Mouse (Mus musculus): ENCODE results near the gene Prr11. TPM values are rescaled to one million over a fixed set of nuclear protein-coding genes. Genes with fewer than 3 reads are reported as not detected.
"Not testable (repeated sequence)": the region's sequence is repeated elsewhere in the genome, so short reads cannot be mapped to it uniquely, and the experiment has no call there.

Gene Prr11
- total RNA-seq, 2 experiments from 2014 or later, result 1.3 to 1.5 TPM

DNA sequence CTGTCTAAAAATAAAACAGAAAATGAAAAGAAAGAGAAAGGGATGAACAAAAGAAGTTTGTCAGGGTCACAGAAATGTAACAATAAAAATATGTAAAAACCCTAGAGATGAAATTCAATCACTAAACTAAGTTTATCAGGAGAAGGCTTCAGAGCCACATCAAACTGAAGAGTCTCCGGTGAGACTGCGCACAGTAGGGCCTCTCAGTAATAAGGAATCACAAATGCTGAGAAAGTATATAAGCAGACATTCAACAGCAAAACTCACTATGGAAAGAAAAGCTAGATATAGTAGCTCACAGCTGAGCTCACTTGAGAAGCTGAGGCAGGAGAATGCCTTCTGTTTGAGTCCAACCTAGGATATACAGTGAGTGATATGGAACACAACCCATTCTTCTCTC is 48.1 kb downstream of the Prr11 start:
- no peak for DNase-seq (ENCODE audit: extremely low spot score in 1 of 2, low spot score in 2 of 2)
- intact Hi-C loops (cut with DNase I), result no loop called here

GRCm38 (mm10) chr11:87056286-87056685 is 52.2 kb downstream of the Prr11 start:
- DNase-seq (ENCODE audit: extremely low spot score in 1 of 2, low spot score in 2 of 2), result no peak
- intact Hi-C loops (cut with DNase I), result no loop called here

DNA sequence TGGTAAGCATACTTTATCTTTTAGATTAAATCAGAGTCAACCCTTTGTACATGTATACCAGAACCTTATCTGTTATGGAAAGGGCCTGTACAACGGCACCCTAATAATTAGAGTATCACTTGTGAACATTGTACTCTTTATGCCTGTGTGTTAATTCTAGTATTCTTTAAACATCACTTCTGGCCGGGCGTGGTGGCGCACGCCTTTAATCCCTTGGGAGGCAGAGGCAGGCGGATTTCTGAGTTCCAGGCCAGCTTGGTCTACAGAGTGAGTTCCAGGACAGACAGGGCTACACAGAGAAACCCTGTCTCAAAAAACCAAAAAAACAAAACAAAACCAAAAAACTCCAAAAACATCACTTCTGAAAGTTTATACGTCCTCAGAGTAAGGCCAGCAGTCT is 59.6 kb downstream of the Prr11 start:
- intact Hi-C loops (cut with DNase I), result loop anchor here (10.0 kb wide), 1 partner anchor 344 kb away; no protein-coding TSS in a partner anchor
- not testable (repeated sequence) for DNase-seq (ENCODE audit: extremely low spot score in 1 of 2, low spot score in 2 of 2)

GRCm38 (mm10) chr11:87046968-87047367 is 61.5 kb downstream of the Prr11 start:
- DNase-seq (ENCODE audit: extremely low spot score in 1 of 2, low spot score in 2 of 2), result no peak
- intact Hi-C loops (cut with DNase I), result loop anchor here (10.0 kb wide), 1 partner anchor 342 kb away; no protein-coding TSS in a partner anchor

DNA sequence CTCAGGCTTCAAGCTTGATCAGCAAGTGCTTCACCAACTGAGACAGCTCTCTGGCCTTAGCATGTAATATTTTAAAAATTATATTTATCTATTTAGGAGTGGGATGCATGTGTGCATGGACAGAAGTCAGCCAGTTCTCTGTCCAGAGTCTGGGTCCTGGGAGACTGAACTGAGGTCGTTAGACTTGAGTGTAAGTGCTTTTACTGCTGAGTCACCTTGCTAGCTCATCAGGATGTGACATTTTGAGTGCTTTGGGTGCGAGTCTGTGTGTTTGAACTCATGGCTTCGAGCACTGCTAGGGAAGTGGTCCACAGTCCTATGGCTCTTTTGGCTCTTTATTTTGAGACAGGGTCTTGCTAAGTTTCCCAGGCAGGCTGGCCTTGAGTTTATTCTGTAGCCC is 65.5 kb downstream of the Prr11 start:
- DNase-seq (ENCODE audit: extremely low spot score in 1 of 2, low spot score in 2 of 2), result no peak
- intact Hi-C loops (cut with DNase I), result loop anchor here (10.0 kb wide), 1 partner anchor 338 kb away; no protein-coding TSS in a partner anchor

DNA sequence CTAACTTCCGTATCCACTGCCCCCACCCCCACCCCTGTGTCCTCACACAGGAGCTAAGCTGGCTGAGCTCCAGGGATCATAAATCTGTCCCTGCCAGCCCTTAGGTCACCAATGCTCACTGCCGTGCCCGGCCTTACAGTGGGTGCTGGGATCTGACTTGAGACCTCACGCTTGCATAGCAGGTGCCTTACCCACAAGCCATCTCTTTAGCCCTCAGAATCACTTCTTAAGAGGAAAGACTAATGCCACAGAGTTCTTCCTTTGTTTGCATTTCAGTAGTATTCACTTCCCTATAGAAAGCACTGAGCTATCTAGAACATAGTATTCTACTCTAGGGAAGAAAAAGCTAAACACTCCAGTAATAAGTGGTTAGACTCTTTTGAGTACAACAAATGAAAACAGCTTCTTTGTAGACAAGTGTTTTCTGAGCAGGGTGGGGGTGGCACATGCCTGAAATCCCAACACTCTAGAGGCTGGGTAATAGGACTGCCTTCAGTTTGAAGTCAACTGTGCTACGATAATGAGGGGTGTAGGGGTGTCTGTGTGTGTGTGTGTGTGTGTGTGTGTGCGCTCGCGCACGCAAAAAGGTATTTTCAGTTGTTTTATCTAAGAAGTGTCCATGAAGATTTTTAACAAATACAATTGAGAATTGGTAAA is 69.1 kb downstream of the Prr11 start:
- intact Hi-C loops (cut with DNase I), result no loop called here
- no peak for DNase-seq (ENCODE audit: extremely low spot score in 1 of 2, low spot score in 2 of 2)

Small RNAs within 50 kb of the gene (microRNA-seq; reads per million reads assigned to microRNA genes)
- 967 reads per million, percentile 76 among the genes with 10 or more reads in this experiment for gene Mir301

Other genes starting within 250 kb of the Prr11 start
- gene Ypel2, start 115.0 kb downstream of the Prr11 start, total RNA-seq (2021), result 10 to 100 TPM; 21.4 to 22.4 TPM
- 10 to 100 TPM; 57.0 to 58.1 TPM for gene Gdpd1, start 34.6 kb downstream of the Prr11 start, total RNA-seq (2021)
- gene Smg8, start 21.9 kb downstream of the Prr11 start, total RNA-seq (2021), result 10 to 100 TPM; 15.4 to 15.8 TPM
- gene Ska2, start 526 bp upstream of the Prr11 start, total RNA-seq (2021), result 10 to 100 TPM; 16.3 to 16.9 TPM
- gene Trim37, start 18.4 kb upstream of the Prr11 start, total RNA-seq (2021), result 100 to 1,000 TPM; 176 to 177 TPM

All from left cerebral cortex, postnatal 10 days (tissue).